Mouse (Mus musculus) heart, adult 9 months (tissue): ENCODE results near the gene Ugt1a6a.
"Not testable (repeated sequence)": the region's sequence is repeated elsewhere in the genome, so short reads cannot be mapped to it uniquely, and the experiment has no call there.

Source experiments
- DNase-seq, 2 experiments: peaks; one replicate each; pipeline ENCODE4 v3.0.0; 2022; ENCODE audit warnings: low spot score in 2 of 2

The Ugt1a6a gene

GRCm38 (mm10) chr1:88135229-88135904 is 758 bp downstream of the Ugt1a6a start:
- DNase-seq: not testable (repeated sequence)

- peak in 1 of 2 experiments; percentile 26 for DNase-seq
Measured at GRCm38 (mm10) chr1:88136646-88137045, 2.0 kb downstream of the Ugt1a6a start.

GRCm38 (mm10) chr1:88137264-88137663 is 2.7 kb downstream of the Ugt1a6a start:
- DNase-seq: no peak

- DNase-seq: no peak
Measured at GRCm38 (mm10) chr1:88138145-88138544, 3.5 kb downstream of the Ugt1a6a start.

GRCm38 (mm10) chr1:88140492-88140891 is 5.9 kb downstream of the Ugt1a6a start:
- DNase-seq: not testable (repeated sequence)

GRCm38 (mm10) chr1:88143966-88144675 is 9.5 kb downstream of the Ugt1a6a start:
- peak; percentile 6 to 9 for DNase-seq

GRCm38 (mm10) chr1:88145278-88145677 is 10.7 kb downstream of the Ugt1a6a start:
- not testable (repeated sequence) for DNase-seq

GRCm38 (mm10) chr1:88150133-88150532 is 15.5 kb downstream of the Ugt1a6a start:
- DNase-seq: not testable (repeated sequence)

- DNase-seq: no peak
Measured at GRCm38 (mm10) chr1:88158430-88158829, 23.8 kb downstream of the Ugt1a6a start.

- no peak for DNase-seq
Measured at GRCm38 (mm10) chr1:88165711-88166110, 31.1 kb downstream of the Ugt1a6a start, which contains the start of gene Ugt1a5. TSS of gene Ugt1a5 (plus strand) at chr1:88166012.

GRCm38 (mm10) chr1:88172190-88172589 is 37.6 kb downstream of the Ugt1a6a start:
- not testable (repeated sequence) for DNase-seq

- no peak for DNase-seq
Measured at GRCm38 (mm10) chr1:88179657-88180056, 45.0 kb downstream of the Ugt1a6a start.

GRCm38 (mm10) chr1:88186325-88186935 is 51.8 kb downstream of the Ugt1a6a start:
- no peak for DNase-seq

GRCm38 (mm10) chr1:88192136-88192535 is 57.5 kb downstream of the Ugt1a6a start:
- DNase-seq: no peak

GRCm38 (mm10) chr1:88195687-88196086 is 61.1 kb downstream of the Ugt1a6a start:
- DNase-seq: no peak

GRCm38 (mm10) chr1:88197443-88197842 is 62.8 kb downstream of the Ugt1a6a start:
- no peak for DNase-seq

- no peak for DNase-seq
Measured at GRCm38 (mm10) chr1:88199996-88200395, 65.4 kb downstream of the Ugt1a6a start.

GRCm38 (mm10) chr1:88200456-88200855 is 65.8 kb downstream of the Ugt1a6a start, which contains the start of gene Ugt1a2:
TSS of gene Ugt1a2 (plus strand) at chr1:88200601.
- no peak for DNase-seq

GRCm38 (mm10) chr1:88205294-88205922 is 70.8 kb downstream of the Ugt1a6a start, which contains the start of gene Dnajb3:
TSS of gene Dnajb3 (minus strand) at chr1:88205782.
- peak; percentile 26 to 53 for DNase-seq

- no peak for DNase-seq
Measured at GRCm38 (mm10) chr1:88206843-88207479, 72.4 kb downstream of the Ugt1a6a start.

GRCm38 (mm10) chr1:88211812-88212211 is 77.2 kb downstream of the Ugt1a6a start, which contains the start of gene Ugt1a1:
TSS of gene Ugt1a1 (plus strand) at chr1:88211959.
- peak; percentile 1 to 2 for DNase-seq
